Mouse (Mus musculus) MEL-GATA-1-ER (cell line): ENCODE results near the gene Slc25a13.

Experiments used
- DNase-seq: peaks from one replicate; pipeline ENCODE4 v3.0.0-alpha.2; 2012; ENCODE audit warnings: low read depth; ENCODE audit errors: extremely low read depth

Gene Slc25a13

GRCm38 (mm10) chr6:6046729-6047424 is 170.1 kb downstream of the Slc25a13 start:
- no peak for DNase-seq

DNA sequence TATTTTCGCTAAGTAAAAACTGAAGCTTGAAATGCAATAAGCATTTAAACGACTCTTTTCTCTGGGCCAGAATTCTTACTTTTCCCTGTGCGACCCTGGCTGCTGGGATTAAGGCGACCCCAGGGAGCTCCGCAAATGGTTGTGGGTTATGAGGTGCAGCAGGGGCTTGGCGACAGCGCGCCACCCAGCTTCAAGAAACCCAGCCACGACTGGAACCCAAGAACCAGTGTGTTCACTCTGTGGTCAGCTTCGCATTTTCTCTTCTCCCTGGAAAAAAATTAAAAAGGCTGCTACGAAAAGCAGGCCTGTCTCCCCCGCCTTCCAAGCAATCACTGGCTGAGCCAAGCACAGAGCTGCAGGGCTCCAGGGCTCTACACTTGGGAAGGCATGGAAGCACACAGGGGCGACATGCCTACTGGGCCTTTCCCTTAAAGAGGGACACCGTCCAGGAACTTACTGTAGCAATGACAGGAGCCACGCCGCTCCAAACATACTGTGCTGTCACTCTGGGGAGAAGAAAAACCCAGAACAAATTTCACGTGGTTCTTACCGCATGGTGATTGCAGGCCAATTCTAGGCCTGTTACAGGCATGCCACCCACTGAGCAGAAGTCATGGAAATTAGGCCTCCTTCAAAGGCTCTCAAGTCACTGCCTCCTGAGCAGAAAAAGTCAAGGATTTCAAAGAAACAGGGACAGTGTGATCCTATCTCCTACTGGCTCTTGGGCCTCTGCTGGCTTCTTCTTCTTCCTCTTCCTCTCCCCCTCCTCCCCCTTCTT is 178.0 kb downstream of the Slc25a13 start:
- DNase-seq: no peak

- DNase-seq: no peak
Observed at GRCm38 (mm10) chr6:6027664-6028063, 189.3 kb downstream of the Slc25a13 start.

GRCm38 (mm10) chr6:6023976-6024375 is 193.0 kb downstream of the Slc25a13 start:
- DNase-seq: no peak

GRCm38 (mm10) chr6:6016931-6017330 is 200.0 kb downstream of the Slc25a13 start:
- DNase-seq: no peak

GRCm38 (mm10) chr6:6015616-6016015 is 201.4 kb downstream of the Slc25a13 start:
- no peak for DNase-seq

DNA sequence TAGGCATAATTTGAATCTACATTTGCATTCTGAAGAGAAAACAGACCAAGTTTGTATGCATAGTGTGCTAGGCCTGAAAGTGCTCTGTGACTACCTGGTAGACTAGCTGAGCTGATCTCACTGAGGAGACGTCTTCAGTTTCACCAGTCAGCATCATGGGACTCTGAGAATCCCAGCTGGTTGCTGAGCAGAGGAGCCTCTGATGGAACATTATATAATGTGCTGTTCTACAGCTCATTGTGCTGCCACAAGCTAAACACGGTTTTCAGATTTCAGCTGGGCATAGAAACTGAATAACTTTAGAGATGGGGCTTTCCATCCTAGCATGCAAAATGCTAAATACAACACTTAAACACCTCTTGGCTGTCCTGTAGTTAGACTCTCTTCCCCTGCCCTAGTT is 205.6 kb downstream of the Slc25a13 start:
- no peak for DNase-seq

- DNase-seq: no peak
Observed at GRCm38 (mm10) chr6:6005762-6006431, 211.1 kb downstream of the Slc25a13 start.

GRCm38 (mm10) chr6:6004756-6005485 is 212.1 kb downstream of the Slc25a13 start:
- DNase-seq: no peak

- DNase-seq: no peak
Observed at GRCm38 (mm10) chr6:6002061-6002460, 214.9 kb downstream of the Slc25a13 start.

- DNase-seq: no peak
Observed at GRCm38 (mm10) chr6:5997535-5997934, 219.4 kb downstream of the Slc25a13 start.

DNA sequence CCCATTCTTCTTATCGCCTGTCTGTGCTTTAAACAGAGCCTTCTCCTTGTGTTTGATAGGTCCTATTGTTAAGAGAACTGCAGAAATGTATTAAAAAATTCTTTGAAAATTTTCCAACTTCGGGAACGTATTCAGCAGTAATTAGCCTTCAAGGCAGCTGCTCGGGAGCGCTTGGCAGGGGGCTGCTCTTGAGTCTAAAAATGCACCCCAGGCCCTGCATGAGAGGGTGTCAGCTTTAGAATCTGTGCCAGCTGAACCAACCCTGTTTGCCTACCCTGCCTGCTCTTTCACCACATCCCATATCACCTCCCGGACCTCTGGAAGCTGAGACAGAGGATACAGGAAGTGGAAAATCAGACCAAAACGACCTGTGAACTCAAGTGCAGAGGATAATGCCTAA is 223.9 kb downstream of the Slc25a13 start:
- no peak for DNase-seq

- DNase-seq: no peak
Observed at GRCm38 (mm10) chr6:5991817-5992755, 224.9 kb downstream of the Slc25a13 start.

DNA sequence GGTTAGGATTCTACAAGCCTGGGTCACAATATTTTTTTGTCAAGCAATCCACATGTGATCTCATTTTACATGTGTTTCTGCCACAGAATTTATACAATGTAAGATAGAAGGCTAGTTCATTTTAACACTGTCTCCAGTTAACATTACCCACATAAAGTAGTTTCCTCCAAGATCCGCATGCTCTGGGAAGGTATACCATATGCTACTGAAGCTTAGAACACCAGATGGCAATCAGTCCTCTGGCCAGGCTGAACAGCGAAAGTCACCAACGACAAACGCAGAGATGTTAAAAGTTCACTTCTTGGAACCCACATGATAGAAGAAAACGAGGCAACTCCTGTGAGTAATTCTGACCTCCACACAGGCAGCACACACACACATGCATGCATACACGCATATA is 225.7 kb downstream of the Slc25a13 start:
- DNase-seq: no peak
